Mouse (Mus musculus) megakaryocyte, adult 5-6 weeks (primary cell): Measurements from ENCODE around the gene Ankrd44. TPM values are rescaled to one million over a fixed set of nuclear protein-coding genes. Genes with fewer than 3 reads are reported as not detected.

Experiments
- ATAC-seq: 2 replicates; pipeline ENCODE4 v1.8.0; 2016; ENCODE audit warnings: mild to moderate bottlenecking, inconsistent platforms; ENCODE audit not compliant: poor library complexity, severe bottlenecking
- total RNA-seq, 2 experiments: library from RNA; stranded (forward) in 1 of 2; stranded (reverse) in 1 of 2; fragments of 153-499, 151-499 nt in 1 of 2; fragments of 221-1000, 200-1000 nt in 1 of 2; gene quantifications; 2 replicates each; pipeline versions ENCODE4 v1.2.3 to v1.2.4; 2015 to 2017

Ankrd44 gene
- total RNA-seq, 2 experiments from 2014 or later = 124 to 209 TPM

DNA sequence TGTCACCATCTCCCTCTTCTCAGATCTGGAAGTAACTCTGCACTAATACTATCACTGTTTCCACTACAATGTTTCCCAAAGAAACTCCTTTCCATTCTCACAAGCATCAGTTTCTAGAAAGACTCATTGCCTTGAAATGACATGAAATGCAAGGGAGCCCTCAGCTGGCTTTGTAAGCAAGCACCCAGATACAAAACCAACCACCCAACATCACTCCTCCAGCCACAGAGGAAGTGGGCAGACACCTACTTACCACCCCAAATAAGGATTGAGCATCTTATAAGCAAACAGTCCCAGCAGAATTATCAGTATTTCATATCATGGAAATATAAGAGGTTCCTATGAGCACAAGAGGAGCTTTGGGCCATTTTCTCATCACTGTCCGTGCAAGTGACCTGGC is 71.8 kb downstream of the Ankrd44 start:
- ATAC-seq = peak; percentile 57

DNA sequence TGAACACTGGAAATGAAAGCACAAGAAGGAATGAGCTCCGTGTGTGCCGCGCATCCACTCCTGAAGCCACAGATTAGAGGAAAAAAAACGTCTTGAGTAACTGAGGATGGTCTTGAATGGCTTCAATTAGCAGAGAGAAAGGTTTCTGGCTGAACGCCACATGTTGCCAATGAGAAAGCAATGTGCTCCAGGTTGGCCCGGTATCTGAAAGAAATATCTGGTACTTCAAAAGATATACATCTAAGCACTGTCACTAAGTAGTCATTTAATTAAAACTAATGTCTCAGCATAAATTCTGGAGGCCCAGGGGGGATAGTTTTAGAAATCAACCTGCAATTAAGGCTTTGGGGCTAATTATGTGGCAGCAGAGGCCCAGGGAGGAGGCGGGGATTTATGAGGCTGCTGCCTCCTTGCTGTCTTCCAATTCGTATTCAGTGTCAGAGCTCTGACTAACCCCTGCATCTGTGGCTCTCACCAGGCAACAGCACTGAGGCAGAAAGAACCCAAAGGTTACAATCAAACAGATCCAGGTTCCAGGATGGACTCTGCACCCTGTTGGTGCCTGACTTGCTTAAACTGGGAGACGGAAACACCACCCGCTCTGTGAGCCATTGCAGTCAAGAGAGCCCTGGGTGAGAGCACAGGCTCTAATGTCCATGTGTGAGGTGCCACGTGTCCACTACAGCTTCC is 72.7 kb downstream of the Ankrd44 start:
- no peak for ATAC-seq

DNA sequence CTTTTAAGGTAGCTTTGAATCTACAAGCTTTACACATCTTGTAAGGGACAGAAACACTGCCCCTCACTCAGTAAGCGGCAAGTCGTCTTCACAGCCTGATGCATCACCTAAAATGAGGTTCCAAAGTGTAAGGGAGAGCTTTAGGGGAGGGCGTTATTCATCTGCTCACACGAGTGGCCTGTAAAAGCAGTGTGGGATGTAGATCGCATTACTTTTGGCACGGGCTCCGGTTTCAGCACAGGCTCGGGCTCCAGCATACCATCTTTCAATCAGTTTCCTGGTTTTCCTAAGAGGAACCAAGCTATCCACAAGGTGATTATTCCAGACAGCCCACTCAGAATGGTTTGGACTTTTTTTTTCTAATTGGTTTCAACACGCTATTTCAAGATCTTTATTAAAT is 74.6 kb downstream of the Ankrd44 start:
- no peak for ATAC-seq

DNA sequence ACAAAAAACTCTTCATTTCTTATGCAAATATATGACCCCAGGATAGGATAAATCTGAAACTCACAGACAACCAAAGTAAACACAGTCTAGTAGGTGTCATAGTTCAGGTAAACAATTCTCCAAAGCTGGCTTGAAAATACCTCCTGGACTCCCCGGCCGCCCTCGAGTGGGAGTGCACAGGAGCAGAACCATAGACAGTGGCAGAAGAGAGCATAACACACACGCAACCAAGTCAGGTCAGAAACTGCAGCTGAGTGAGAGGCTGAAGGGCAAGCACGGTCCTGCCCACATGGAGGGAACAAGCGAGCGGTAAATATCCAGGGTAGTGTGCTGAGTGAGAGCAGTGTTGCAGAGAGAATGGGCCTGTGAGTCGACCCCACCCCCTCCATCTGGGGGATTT is 76.1 kb downstream of the Ankrd44 start:
- no peak for ATAC-seq

DNA sequence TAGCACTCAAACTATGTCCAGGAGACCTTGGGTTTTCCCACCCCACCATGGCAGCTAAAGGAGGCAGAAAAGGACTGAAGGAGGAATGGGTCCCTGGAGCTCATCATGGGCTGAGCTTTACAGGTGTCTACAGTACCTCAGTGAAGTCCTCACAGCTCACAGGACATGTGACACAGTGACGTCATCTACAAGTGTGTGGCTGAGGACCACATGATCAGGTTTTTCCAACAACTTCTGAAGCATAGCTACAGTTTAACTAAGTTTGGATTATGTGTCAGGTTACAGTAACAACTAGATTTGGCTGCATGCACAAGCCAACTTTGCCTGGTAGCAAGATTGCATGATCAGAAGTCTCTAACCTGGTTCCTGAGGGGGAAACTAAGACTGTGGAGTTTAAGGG is 78.9 kb downstream of the Ankrd44 start:
- ATAC-seq = 0 out of 2 replicates have a peak, but pooled peaks have one; percentile 7

DNA sequence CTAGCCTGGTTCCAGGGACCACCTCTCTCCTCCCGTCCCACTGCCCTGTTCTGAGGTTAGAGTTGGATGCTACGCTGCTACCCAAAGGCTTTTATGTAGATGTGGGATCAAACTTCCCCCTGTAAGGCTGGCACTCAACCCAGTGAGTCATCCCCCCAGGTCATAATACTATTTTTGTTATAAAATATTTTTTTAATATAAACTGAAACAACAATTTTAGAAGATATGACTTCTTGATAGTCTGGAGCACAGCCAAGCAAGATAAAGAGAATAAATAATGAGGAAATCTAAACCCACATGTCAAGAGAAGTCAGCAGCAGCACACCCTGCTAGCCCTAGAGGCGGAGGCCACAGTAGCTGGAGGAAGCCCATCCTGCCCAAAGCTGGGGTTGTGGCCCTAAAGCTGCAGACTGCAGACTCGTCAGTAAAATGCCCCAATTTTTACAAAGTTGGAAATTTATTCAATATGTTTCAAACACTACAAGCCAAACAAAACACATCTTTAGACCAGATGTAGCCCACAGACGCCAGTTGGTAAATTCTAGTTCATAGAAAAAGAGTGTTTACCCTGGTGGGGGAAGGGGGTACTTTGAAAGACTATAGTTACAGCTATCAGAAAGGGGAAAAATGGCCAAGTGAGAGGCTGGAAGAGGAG is 79.7 kb downstream of the Ankrd44 start:
- ATAC-seq = no peak

DNA sequence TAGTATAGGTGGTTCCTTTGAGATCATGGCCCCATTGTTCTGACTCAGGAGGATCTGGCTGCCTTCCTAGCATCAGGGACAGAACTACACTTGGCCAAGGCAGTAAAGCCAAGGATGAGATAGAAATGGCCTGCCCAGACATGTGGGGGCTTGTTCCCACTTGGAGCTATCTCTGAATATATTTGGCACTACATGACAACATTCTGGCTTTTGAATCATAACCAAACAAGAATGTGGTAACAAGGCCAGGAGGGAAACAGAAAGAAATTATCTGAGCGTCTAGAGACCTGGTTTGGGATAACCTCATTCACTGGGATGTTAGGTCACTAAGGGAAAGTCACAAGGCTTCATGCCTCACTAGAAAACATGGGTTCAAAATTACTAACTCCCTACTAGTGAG is 81.8 kb downstream of the Ankrd44 start:
- ATAC-seq = no peak

DNA sequence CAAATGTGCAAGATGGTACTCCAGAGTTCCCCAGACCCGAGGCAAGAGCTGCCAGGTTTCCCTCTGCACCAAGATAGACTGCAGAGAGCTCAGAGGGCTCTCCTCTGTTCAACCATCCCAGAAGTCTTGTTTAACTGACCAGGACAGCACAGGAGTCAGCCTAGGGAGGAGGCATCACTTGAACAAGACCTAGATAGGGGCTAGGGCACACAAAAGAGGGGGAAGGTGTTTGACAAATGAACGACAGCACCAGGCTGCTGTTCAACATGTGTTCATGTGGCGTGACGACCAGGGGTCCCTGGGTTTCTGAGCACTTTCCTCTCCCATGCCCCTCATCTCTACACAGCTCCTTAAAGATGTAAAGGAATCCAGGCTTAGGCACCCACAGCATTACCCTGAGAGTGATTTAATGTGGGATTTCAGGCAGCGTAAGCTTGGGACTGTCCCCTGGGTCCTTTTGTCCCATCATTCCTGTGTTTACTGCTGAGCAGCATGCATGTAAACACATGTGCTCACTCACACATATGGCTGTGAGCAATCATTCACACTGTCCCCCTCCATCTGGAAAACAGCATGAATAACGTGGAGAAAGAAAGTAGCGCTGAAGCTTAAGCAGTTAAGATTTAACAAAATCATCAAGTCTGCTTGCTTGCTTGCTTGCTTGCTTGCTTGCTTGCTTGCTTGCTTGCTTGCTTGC is 83.3 kb downstream of the Ankrd44 start:
- no peak for ATAC-seq

DNA sequence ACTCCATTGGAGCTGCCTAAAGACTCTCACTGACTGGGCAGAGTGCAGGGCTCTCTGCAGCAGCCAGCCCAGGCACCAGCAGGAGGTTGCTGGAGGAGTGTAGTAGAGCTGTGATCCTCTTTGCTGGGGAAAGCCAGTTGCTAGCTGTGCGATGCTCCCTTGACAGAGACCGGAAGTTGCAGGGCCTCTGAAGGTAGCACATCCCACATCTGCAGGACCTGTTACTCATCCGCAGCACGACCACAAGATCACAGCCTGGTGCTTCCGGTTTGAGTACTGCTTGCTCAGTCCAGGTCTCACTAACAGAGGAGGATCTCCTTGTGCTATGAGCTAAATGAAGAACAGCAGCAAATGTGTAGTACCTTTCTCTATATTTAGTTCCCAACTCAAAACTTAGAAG is 84.4 kb downstream of the Ankrd44 start:
- peak; percentile 79 for ATAC-seq

DNA sequence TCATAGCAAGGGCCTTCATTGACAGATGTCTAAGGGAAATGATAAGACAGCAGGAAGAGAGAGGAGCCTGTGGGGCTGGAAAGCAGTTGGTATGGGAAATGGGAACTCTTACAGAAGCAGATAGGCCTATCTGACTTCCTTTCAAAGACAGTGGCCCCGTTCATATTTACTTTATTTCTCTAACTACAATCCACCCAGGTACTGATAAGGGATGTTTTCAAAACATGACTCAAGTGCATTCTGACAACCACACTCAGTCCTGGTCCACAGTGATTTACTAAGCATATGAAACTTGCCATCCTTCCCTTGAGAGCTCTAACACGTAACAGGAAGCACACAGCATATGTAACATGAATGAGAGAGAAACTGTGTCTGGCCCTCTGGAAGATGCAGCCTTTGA is 86.1 kb downstream of the Ankrd44 start:
- ATAC-seq = no peak

DNA sequence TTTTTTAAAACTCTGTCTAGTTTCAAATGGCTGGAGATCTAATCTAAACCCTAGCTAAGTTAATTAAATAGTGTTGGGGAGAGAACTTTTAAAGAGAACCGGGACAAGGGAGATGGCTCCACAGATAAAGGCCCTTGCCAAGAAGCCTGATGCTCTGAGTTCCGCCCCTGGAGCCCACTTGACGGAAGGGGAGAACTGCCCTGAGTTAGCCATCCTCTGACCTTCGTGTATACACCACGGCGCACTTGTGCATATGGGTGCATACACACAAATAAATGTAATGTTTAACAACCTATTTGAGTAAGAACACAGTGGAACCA is 87.7 kb downstream of the Ankrd44 start:
- ATAC-seq = no peak

DNA sequence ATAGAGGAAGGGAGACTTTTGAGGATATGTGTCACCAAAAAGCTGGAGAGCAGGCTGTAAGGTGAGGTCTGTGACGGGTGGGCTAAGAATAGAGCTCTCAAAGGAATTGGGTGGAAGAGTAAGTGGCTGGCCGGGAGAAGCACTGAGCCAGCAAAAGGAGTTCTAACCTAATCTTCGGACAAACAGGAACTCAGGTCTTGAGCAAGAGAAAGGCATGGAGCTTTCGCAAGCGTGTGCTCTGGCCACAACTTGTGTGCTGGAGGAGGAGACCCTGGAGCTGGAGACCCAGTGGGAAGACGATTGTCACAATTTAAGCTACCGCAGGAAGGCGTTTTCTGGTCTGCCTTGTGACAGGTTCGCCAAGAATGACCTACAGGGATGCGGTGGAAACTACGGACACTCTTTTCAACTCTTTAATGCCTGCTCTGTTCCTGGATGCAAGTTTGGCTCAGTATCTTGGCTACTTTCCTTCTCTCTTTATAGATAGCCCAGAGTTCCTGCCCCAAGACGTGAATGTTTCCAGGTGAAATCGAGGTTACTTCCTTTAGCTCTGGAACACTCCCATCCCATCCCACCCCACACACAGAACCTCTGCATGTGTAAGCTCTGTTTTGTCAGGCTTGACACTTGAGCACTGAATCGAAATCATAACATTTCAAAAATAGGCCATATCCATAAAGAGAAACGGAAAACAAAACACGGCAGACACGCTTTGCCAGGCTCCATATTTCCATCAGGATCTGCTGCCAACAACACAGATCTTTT is 88.3 kb downstream of the Ankrd44 start:
- ATAC-seq = peak; percentile 77

DNA sequence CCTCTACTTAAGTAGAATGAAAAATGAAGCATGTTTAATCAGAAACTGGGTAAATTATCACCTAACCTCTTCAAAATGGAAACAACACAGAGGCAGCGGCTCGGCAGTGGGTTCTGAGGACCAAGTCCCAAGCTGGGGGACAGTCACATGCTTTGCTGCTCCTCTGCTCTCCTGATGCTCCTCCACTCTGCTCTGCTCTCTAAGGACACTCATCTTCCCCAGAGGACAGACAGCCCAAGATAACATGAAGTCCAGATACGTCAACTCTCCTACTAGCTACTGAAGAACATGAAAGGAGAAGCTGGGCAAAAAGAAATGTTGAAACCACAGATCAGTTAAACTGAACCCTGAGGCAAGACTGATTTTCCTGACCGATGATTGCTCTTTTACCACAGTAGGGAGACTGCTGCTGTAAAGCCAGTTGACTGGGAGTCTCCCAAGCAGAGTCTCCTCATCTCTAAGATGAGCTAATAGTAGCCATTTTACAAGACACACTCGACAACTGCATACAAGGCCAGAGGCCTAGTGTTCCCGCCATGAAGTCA is 90.5 kb downstream of the Ankrd44 start:
- peak; percentile 42 for ATAC-seq

DNA sequence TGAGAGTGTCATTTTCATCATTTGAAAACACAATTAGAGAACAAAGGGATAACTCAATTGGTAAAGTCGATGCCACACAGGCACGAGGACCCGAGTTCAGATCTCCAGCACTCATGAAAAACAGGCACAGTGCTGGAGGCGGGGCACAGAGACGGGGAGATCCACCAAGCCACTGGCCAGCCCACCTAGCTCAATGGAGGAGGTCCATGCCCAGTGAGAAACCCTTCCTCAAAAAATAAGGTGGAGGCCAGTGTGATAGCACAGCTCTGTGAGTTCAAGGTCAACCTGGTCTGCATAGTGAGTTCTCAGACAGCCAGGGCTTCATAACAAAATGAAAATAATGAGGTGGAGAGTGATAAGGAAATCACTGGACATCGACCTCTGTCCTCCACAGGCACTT is 93.0 kb downstream of the Ankrd44 start:
- ATAC-seq = no peak

DNA sequence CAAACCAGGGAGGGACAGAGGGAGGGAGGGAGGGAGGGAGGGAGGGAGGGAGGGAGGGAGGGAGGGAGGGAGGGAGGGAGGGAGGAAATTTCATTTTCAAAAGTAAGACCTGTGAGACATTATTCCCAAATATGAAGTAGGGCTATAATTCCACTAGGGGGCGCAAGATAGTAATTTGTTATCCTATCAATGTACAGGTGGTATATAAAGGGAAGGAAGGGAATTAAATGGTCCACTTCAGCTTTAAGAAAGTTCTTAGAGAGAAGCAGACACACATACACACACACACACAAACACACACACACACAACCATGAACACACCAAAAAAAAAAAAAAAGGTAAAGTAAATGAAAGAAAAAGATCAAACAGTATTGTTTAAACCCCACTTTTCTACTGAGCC is 93.4 kb downstream of the Ankrd44 start:
- no peak for ATAC-seq

DNA sequence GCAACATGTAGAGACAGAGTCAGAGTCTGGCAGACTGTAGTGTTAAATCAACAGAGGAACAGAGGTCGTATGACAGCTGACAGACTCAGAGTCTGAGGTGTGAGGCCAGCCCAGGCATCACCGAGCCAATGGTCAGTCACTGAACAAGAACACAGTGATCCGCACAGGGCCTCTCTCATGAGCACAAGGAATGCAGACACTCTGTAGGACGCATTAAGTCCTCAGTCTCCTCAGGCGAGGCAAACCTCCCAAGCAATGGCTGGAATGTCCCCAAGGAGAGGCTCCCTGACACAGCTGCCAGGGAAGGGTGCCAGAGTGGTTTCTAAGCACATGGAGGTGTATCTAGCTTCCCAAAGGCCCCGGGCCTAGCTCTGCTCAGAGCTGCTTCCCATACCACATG is 96.0 kb downstream of the Ankrd44 start:
- no peak for ATAC-seq

DNA sequence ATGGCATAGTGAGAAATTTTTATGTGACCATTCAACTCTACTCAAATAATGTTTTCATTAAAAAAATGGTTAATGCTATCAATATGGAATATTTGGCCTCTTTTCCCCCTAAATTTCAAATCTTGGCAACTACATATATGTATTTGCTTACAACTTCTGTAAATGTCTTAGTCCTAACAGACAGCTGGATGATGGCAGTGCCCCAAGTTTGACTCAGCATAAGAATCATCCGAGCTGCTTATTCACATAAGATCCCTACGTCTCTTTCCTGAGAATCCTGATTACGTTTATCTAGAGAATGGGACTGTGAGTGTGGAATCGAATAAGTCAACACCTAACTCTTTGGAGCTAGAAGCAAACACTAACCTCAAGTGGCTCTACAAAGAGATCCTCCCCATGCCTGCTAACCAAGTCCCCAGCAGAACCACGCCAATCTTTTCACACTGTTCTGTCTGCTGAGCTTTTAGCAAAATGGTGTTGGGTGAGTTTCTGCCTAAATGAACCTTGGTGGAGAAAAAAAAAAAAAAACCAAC is 96.4 kb downstream of the Ankrd44 start:
- no peak for ATAC-seq

DNA sequence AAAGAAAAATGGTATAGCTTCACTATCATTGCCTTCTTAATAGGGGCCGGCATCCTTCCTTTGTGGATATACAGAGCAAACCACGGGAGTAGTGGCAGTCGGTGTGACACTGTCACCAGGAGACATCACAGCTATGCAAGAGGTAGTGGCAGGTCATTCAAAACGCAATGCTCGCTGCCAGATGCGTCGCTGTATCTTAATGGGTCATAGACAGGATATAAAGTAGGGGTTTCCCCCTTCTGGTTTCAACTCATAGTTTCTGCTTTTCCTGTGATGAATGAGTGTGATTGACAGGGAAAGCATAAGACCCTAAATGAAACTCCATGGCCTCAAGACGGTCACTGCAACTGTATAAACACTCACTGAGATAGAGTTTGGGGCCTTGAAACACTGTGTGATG is 98.4 kb downstream of the Ankrd44 start:
- ATAC-seq = peak; percentile 57

DNA sequence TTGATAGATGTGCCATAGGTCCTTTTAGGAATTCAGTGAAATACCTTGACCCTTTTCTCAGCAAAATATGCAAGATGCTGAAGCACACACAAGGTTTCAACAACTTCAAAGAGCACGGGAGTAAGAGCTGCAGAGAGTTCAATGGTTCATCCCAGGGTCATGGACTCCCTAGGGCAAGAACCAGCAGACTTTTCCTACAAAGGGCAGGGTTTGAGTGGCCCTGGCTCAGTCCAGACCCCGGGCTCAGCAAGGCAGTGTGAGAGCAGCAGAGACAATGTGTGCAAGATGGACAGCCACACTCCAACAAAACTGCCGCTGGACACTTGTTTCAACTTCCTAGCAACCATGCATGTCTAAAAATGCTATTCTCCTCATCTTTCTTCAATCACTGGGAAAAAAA is 98.8 kb downstream of the Ankrd44 start:
- ATAC-seq = no peak

DNA sequence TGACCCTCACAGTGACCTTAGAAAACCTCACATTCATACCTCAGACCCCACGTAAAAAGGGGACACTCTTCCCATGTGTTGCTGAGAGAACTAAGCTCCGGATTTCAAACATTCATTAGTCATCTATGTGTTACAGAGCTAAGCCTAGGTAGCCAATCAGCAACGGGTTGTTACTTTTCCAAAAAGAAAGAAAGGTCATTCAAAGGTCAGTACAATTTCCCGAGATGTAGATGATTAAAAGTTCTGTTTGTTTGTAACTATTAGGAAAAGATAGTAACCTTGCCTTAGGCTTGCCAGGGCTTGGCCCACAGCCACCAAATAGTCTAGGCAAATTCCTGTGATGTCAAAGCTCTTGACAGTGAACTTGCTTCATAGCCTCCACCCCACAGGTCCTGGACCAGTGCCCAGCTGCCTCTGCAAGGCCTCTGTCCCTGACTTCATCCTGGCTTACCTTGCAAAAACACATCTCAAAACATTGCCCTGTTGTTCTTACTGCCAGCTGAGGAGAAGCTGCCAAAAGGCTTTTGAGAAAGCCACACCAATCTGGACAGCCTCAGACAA is 99.7 kb downstream of the Ankrd44 start:
- no peak for ATAC-seq
